Mouse (Mus musculus) kidney, postnatal 4 days (tissue): Measurements from ENCODE around the gene Sdk2.
A peak's percentile ranks its signal among the peaks of the same experiment; 100 is the strongest.

Experiments
- DNase-seq, 2 experiments: peaks; one replicate each; pipeline ENCODE4 v3.0.0; 2021; ENCODE audit warnings: mixed read lengths in 2 of 2

Gene Sdk2

DNA sequence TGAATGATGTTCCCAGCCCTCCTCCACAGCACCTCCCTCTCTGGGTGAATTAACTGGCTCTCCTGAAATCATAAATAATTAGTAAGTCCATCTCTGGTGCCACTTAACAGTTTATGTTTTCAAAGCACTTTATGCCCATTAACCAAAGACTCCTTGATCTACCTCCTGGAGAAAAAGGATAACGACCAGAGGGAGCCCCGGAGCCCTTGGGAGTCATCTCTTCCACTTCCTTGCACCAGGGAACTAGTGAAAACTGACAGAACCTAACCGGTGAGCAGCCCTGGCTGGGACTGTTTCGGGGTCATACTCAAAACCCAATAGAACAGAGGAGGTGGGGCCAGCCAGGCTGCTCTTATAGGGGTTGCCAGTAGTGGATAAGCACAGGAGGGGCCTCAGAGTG, 22.5 kb downstream of the Sdk2 start:
- DNase-seq = no peak

GRCm38 (mm10) chr11:114043530-114043929, 23.3 kb downstream of the Sdk2 start:
- DNase-seq = peak in 1 of 2 experiments; percentile 48

DNA sequence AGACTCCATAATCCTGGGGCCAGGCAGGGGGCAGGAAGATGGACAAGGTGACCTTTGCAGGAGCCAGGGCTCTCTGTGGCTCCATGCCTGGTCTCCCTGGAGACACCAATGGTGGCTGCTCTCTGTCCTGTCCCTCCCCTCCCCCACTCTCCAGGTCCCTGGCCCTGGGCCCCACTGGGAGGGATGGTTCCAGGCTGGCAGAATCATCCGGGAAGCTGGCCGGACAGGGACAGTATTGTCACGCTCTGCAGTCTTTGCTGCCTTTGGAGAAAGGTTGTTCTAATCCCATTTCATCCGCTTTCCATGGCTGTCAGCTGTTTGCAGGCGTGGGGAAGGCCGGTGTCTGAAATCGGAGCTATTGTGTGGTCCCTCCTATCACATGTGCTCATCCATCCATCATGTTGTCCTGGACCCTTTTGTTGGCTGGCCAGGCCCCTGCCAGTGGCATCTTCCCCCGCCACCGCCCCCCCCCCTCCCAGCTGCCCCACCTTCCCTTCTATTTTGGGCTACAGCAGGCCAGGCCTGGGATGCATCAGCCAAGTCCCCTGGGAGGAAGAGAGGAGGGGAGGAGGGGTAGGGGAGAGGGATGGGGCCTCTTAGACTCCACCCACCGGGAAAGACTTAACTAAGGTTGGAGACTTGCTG, 26.3 kb downstream of the Sdk2 start:
- peak; percentile 49 to 62 for DNase-seq

DNA sequence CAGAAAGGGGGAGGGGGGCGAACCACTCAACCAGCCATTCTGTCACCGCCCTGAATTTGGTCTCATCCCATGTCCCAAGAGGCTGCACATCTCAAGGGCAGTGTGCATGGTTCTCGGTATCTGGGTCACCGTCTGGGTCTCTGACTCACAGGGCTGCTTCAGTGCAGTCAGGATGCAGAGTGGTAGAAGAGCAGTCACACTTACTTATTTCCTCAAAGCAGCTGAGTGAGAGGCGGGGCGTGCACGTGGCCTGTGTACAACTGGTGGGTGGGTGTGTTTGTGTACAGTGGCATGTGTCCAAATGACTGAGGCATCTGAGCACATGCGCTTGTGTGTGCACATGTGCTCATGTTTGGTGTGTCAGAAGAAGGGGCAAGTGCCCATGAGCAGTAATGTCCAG, 28.8 kb downstream of the Sdk2 start:
- DNase-seq = peak; percentile 39 to 55

DNA sequence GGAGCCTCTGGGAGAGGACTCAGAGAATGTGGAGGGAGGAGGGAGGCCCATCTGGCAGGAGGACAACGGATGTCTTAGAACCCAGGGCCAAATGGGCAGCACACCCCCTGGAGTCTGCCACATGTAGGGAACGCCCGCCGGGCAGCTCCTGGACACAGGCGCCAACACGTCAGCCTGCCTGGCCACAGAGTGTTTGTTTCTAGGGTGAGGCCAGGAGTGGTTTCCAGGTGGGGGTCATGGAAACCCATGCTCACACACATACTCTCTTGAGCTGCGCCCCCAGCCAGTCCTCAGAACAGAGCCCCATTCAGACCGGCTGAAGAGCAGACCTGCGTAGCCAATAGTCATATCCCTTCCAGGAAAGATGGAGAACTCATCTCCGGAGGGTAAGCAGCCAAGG, 35.4 kb downstream of the Sdk2 start:
- no peak for DNase-seq

- no peak for DNase-seq
These were observed 36.6 kb downstream of the Sdk2 start for GRCm38 (mm10) chr11:114030214-114030613.

GRCm38 (mm10) chr11:114028512-114028911, 38.3 kb downstream of the Sdk2 start:
- peak; percentile 70 to 75 for DNase-seq

GRCm38 (mm10) chr11:114028021-114028420, 38.8 kb downstream of the Sdk2 start:
- DNase-seq = peak; percentile 51 to 68

- DNase-seq = no peak
These were observed 41.8 kb downstream of the Sdk2 start for GRCm38 (mm10) chr11:114025056-114025455.

GRCm38 (mm10) chr11:114023965-114024364, 42.9 kb downstream of the Sdk2 start:
- DNase-seq = peak in 1 of 2 experiments; percentile 38

- DNase-seq = no peak
These were observed 44.7 kb downstream of the Sdk2 start for GRCm38 (mm10) chr11:114022166-114022565.

DNA sequence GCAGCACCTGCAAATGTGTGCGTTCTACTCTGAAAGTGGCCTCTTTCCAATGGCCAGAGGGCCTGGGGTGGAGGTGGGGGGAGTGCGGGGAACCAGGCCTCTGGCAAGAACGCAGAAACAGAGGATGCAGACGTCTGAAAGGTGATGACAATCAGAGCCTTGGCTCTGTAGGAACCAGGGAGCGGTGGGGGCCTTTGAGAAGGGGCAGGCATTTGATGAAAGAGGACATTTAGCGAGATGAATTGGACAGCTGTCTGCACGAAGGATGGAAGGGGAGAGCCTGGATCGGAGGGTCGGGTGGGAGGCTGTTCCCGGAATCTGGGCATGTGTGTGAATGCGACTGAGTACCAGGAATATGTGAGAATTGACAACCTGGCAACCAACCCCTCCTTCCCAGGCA, 47.8 kb downstream of the Sdk2 start:
- no peak for DNase-seq

DNA sequence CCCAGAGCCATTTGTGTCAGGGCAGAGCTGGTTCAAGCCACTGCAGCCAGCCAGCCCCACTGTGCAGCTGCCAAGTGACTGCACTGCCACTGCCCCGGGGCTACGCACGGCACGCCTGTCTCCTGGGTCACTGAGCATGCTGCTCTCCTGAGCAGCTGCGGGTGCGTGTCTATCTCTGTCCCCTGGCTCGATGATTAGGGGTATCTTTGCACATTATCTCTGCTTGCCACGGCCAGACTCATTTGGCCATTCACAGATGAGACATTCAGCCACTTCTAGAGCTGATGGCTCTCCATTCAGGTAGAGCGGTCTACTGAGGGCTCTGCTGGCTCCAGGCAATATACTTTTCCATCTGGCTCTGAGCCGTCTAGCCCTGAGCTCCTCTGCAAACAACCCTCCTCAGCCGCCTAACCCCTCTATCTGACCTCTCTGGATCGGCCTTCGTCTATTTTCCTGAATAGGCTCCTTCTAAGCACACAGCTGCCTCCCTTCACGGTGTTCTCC, 49.9 kb downstream of the Sdk2 start:
- DNase-seq = peak; percentile 37 to 48

DNA sequence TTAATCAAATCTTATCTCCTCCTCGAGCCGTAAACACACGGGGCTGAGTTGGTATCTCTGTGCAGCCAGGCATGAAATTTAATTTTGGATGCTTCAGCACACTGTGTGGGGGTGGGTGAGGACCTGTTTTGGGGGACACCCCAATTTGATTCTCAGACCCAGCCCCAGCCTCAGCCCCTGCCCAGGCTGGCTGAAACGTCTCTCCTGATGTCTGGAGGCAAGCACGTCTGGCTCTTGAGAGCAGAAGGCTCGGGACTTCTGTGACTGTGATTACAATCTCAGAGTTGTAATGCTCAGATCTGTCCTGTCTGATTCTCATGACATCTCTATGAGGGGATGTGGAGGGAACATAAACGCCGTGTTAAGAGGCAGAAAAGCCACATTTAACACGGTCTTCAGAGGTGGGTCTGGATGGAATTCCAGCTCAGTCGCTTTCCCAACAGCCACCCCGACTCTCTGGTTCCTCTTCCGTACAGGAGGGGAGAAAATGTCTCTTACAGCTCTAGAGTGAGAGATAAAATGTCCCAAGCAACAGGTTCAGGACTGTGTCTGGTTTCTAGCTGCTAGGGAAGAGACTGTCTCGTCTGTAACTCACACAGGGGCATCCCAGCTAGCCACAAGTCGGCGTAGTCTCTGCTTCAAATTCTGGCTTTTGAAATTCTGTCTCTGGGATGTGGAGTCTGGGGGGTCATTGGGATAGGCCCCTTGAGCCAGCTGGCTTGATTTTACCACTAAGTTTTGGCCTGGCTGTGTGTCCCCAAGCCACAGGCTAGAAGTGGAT, 50.5 kb downstream of the Sdk2 start:
- peak in 1 of 2 experiments; percentile 8 for DNase-seq

- peak in 1 of 2 experiments; percentile 16 for DNase-seq
These were observed 55.3 kb downstream of the Sdk2 start for GRCm38 (mm10) chr11:114011523-114011922.

DNA sequence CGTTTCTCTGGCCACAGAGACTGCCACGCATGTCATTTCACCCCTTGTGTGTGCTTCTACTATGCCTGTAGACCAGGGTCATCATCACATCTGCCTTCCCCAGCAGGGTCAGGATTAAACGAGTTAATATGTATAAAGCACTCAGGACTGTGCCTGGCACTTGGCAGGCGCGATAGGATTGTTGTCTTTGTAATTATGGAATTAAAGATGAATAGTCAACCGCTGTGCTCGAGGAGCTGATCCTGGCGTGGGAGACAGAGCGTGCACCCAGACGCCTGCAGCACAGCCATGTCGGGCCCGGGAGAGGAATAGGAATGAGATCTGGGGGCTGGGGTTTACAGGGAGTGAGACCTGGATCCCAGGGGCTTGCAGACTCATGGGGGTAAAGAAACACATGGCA, 61.0 kb downstream of the Sdk2 start:
- DNase-seq = no peak

GRCm38 (mm10) chr11:114004651-114005050, 62.2 kb downstream of the Sdk2 start:
- no peak for DNase-seq

- DNase-seq = no peak
These were observed 63.7 kb downstream of the Sdk2 start for GRCm38 (mm10) chr11:114003195-114003594.

DNA sequence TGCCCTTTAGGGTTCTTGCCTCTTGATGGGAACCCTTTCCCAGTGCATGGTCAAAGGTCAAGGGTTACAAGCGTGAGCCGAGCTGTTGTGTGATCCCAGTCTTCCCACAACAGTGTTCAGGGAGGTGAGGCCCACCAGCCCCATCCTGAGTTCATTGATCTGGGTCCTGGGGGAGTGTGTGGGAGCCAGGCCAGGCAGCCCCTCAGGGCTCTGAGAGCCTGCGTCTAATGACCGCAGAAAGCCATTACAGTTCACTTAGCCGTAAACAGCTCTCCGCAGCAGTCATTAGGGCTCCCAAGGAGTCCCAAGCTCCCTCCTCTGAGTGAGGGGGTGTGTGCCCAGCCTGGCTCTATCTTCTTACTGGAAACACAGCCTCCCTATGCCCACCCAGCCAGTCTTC, 66.8 kb downstream of the Sdk2 start:
- no peak for DNase-seq

DNA sequence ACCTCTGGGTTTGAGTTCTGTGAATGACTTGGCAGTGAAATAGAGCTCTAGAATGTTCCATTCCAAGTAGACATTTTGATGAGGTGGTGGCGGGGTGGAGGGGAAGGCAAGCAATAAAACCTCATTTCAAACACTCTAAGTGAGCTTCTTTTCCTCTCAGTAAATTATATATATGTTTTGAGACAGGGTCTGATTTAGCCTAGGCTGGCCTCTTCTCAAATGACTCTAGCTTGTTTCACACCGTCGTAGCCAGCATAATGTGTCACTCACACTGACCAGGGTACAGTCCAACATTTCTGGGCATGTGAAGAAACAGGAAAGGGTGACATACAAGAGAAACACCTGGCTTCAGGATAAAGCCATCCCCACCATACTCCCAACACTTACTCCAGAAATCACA, 68.1 kb downstream of the Sdk2 start:
- DNase-seq = no peak

DNA sequence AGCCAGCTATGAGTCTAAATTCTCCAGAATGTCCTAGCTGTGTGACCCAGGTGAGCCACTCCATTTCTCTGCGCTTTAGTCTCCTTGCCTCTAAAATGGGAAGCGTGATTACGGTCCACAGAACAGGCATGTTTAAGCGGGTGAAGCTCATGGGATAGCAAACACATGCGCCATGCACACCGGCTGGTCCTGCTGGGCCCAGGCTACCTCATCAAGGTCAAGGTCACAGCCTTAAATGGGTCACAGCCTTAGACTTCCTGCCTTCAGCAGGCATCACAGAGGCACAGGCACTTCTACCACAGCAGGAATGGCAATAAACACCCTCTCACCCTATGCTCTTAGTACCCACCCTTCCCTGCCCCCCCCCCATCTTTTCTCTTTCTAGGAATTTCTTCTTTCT, 72.9 kb downstream of the Sdk2 start:
- no peak for DNase-seq

- DNase-seq = no peak
These were observed 74.0 kb downstream of the Sdk2 start for GRCm38 (mm10) chr11:113992894-113993293.

DNA sequence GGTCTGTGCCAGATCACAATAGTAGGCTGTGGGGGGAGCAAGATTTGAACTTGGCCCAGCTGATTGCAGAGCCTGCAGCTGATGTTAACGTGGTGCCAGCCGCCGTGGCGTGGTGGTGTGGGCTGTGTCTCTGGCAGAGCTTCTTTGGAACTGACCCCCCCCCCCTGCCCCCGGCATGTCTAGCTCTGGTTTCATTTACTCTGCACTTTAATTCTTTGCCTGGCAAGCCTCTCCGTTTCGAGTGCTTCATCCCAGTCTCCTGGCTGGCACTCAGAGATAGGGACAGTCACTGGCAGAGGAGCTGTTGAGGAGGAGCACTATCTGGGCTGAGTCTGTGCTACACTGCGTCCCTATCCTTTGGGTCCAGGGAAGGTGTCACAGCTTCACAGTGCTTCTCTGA, 75.0 kb downstream of the Sdk2 start:
- DNase-seq = no peak

DNA sequence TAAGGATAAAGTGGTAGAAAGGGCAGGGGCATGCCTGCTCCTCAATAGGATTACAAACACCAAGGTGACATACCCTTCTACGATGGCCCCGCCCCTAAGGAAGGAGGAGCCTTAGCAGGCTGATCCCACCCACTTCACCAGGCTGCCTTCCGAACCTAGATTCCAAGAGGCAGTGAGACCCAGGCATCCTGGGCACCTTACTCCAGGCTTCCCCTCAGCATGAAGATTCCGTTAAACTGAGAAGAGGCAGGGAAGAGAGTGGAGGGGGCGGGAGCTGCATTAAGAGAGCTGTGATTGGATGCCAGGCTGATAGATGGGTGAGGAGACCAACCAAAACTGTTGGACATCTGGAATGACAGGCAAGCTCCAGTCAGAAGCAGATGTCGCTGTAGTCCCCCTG, 76.4 kb downstream of the Sdk2 start:
- DNase-seq = peak; percentile 76 to 80
